Mouse (Mus musculus) neural tube, embryonic 15.5 days (tissue): Measurements from ENCODE around the gene Retreg3. TPM values are rescaled to one million over a fixed set of nuclear protein-coding genes. Genes with fewer than 3 reads are reported as not detected.

Experiments
- ATAC-seq: fragments of 200-750 bp; cut with Nextera tagmentation; 2 replicates; pipeline ENCODE4 v1.8.0; 2017; ENCODE audit warnings: mild to moderate bottlenecking, moderate TSS enrichment, moderate library complexity; ENCODE audit not compliant: low FRiP score
- H3K27ac ChIP-seq: fragments of 300-500 bp; sonication (generic); replicated peaks from 2 replicates; pipeline ENCODE4 v1.5.1; 2015; ENCODE audit warnings: mild to moderate bottlenecking, inconsistent platforms
- H3K27me3 ChIP-seq: fragments of 300-500 bp; sonication (generic); replicated peaks from 2 replicates; pipeline ENCODE4 v1.6.1; 2015; ENCODE audit warnings: inconsistent platforms
- H3K36me3 ChIP-seq: fragments of 300-500 bp; sonication (generic); 2 replicates; pipeline ENCODE4 v1.6.1; 2015; ENCODE audit warnings: inconsistent platforms
- H3K4me1 ChIP-seq: fragments of 300-500 bp; sonication (generic); 2 replicates; pipeline ENCODE4 v1.6.1; 2015; ENCODE audit warnings: inconsistent platforms
- H3K4me2 ChIP-seq: fragments of 300-500 bp; sonication (generic); 2 replicates; pipeline ENCODE4 v1.6.1; 2015; ENCODE audit warnings: inconsistent platforms, mild to moderate bottlenecking, moderate library complexity
- H3K4me3 ChIP-seq: fragments of 300-500 bp; sonication (generic); replicated peaks from 2 replicates; pipeline ENCODE4 v1.5.1; 2015; ENCODE audit warnings: mild to moderate bottlenecking, inconsistent platforms
- H3K9ac ChIP-seq: fragments of 300-500 bp; sonication (generic); replicated peaks from 2 replicates; pipeline ENCODE4 v1.6.1; 2015; ENCODE audit warnings: mild to moderate bottlenecking, inconsistent platforms
- H3K9me3 ChIP-seq: fragments of 300-500 bp; sonication (generic); replicated peaks from 2 replicates; pipeline ENCODE4 v1.6.1; 2016; ENCODE audit warnings: inconsistent platforms
- WGBS: fragments of 180-500 bp; shearing (Covaris S2); methylation state at CpG from one replicate; pipeline ENCODE4 v1.1.7; 2015; ENCODE audit warnings: mixed read lengths; 5-methylcytosine and 5-hydroxymethylcytosine counted together
- polyA plus RNA-seq: library from polyadenylated mRNA; unstranded; fragments of >200 nt; fragmentation: Nextera tagmentation; extraction: Ambion mirVana; gene quantifications from 2 replicates; pipeline ENCODE4 v1.2.1, GENCODE M21; 2015

The Retreg3 gene
- polyA plus RNA-seq, 1 experiment from 2014 or later: 26.0 TPM

- no peak for ATAC-seq
Observed at GRCm38 (mm10) chr11:101110708-101111107, 9.0 kb downstream of the Retreg3 start.

GRCm38 (mm10) chr11:101109351-101109750, 10.3 kb downstream of the Retreg3 start:
- Histone ChIP-seq H3K9ac (no peak overlapping the region), H3K4me3 (no peak overlapping the region), H3K9me3 (no peaks in the 10 kb centered on the region), H3K36me3 (peaks cover 4% of the 10 kb centered on the region), H3K4me2 (no peak overlapping the region), H3K27ac (no peak overlapping the region), H3K4me1 (peaks cover 4% of the 10 kb centered on the region; the same call in 1 of the 2 replicates), H3K27me3 (no peaks in the 10 kb centered on the region)
- ATAC-seq: no peak
- WGBS: 58% methylated on average over 4 of the region's 4 CpGs

More at GRCm38 (mm10) chr11:101110708-101111107, 9.0 kb downstream of the Retreg3 start:
- Histone ChIP-seq H3K36me3 (no peaks in the 10 kb centered on the region; the same call in 1 of the 2 replicates), H3K27me3 (no peaks in the 10 kb centered on the region), H3K27ac (no peak overlapping the region), H3K4me2 (no peak overlapping the region), H3K9me3 (no peaks in the 10 kb centered on the region), H3K4me1 (peaks cover 18% of the 10 kb centered on the region), H3K4me3 (no peak overlapping the region), H3K9ac (no peak overlapping the region)
- WGBS: 62% methylated on average over 5 of the region's 5 CpGs

DNA sequence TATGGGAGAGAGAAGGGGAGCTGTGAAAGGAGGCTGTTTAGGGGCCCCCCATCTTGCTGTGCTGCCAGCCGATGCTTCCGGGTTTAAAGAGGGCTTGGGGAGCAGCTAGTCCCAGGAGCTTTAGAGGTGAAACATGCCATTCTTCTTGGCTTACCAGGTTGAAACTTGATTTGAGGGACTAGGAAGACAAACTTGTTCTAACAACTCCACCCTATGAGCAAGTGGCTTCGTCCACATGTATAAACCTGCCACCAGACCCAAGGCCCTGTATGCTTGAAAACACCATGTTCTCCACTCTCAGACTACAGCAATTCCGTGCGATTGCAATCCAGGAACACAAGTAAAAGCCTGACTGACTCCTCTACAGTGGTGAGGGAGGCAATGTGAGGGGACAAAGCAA, 16.7 kb downstream of the Retreg3 start:
- Histone ChIP-seq H3K4me3 (no peak overlapping the region), H3K9me3 (no peaks in the 10 kb centered on the region), H3K4me2 (no peak overlapping the region), H3K36me3 (peaks cover 58% of the 10 kb centered on the region), H3K27ac (no peak overlapping the region), H3K27me3 (no peaks in the 10 kb centered on the region), H3K4me1 (no peaks in the 10 kb centered on the region), H3K9ac (no peak overlapping the region)
- WGBS: 88% methylated on average over 5 of the region's 5 CpGs
- ATAC-seq: no peak

DNA sequence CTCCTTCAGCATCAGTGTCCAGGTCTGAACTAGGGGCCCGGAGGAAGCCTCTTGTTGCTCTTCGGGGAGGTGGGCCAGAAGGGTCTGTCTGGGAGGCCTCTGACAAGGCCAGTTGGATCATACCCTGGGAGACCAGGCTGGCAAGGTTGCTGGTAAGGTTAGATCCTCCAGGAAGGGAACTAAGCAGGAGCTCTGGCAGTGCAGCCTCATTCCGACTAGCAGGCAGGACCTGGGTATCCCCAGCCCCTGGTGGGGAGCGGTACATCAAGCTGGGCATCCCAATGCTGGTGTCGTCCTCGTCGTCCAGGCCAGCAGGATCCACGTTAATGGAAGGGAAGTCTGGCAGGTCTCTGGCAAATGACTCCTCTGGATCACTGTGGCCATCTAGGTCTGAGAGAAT, 21.5 kb downstream of the Retreg3 start:
- Histone ChIP-seq H3K4me2 (no peak overlapping the region), H3K4me3 (no peak overlapping the region), H3K27ac (no peak overlapping the region), H3K9me3 (no peaks in the 10 kb centered on the region), H3K27me3 (no peaks in the 10 kb centered on the region), H3K36me3 (peaks cover 68% of the 10 kb centered on the region), H3K4me1 (peaks cover 23% of the 10 kb centered on the region), H3K9ac (no peak overlapping the region)
- no peak for ATAC-seq
- 92% methylated on average over 8 of the region's 8 CpGs for WGBS

GRCm38 (mm10) chr11:101095314-101096024, 24.2 kb downstream of the Retreg3 start, which contains the start of gene Psmc3ip:
Gene Psmc3ip, minus strand, starts transcription at chr11:101095436.
- peak; percentile 95 for ATAC-seq
- Histone ChIP-seq H3K36me3 (peaks cover 71% of the 10 kb centered on the region), H3K4me3 (peak within 1 kb of the TSS; percentile 81), H3K4me2 (peak within 1 kb of the TSS; percentile 90), H3K27me3 (no peaks in the 10 kb centered on the region), H3K9ac (peak within 1 kb of the TSS; percentile 80), H3K9me3 (no peaks in the 10 kb centered on the region), H3K4me1 (peaks cover 23% of the 10 kb centered on the region), H3K27ac (peak within 1 kb of the TSS; percentile 95)
- WGBS: under 1% methylated on average over 43 of the region's 43 CpGs

GRCm38 (mm10) chr11:101094930-101095313, 24.8 kb downstream of the Retreg3 start:
- Histone ChIP-seq H3K27ac (peak overlapping the region; percentile 95), H3K4me3 (peak overlapping the region; percentile 81)
- whole genome bisulfite sequencing: 0% methylated on average over 18 of the region's 18 CpGs

GRCm38 (mm10) chr11:101089931-101090330, 29.8 kb downstream of the Retreg3 start:
- 86% methylated on average over 1 of the region's 1 CpGs for WGBS
- H3K9me3 ChIP-seq: no peaks in the 10 kb centered on the region
- no peak overlapping the region for H3K9ac ChIP-seq
- H3K27ac ChIP-seq: no peak overlapping the region
- H3K4me2 ChIP-seq: no peak overlapping the region
- H3K36me3 ChIP-seq: peaks cover 50% of the 10 kb centered on the region
- H3K27me3 ChIP-seq: no peaks in the 10 kb centered on the region
- ATAC-seq: no peak
- no peak overlapping the region for H3K4me3 ChIP-seq
- peaks cover 44% of the 10 kb centered on the region for H3K4me1 ChIP-seq

More at GRCm38 (mm10) chr11:101094930-101095313, 24.8 kb downstream of the Retreg3 start:
- H3K4me1 ChIP-seq: peaks cover 23% of the 10 kb centered on the region
- no peaks in the 10 kb centered on the region for H3K9me3 ChIP-seq
- 0 out of 2 replicates have a peak, but pooled peaks have one; percentile 29 for ATAC-seq
- no peaks in the 10 kb centered on the region for H3K27me3 ChIP-seq
- peak overlapping the region; percentile 90 for H3K4me2 ChIP-seq
- peaks cover 71% of the 10 kb centered on the region for H3K36me3 ChIP-seq
- H3K9ac ChIP-seq: peak overlapping the region; percentile 47

GRCm38 (mm10) chr11:101087682-101088055, 32.0 kb downstream of the Retreg3 start:
- peak overlapping the region; percentile 78 for H3K9ac ChIP-seq
- no peaks in the 10 kb centered on the region for H3K27me3 ChIP-seq
- H3K36me3 ChIP-seq: peaks cover 39% of the 10 kb centered on the region
- ATAC-seq: no peak
- no peaks in the 10 kb centered on the region for H3K9me3 ChIP-seq
- H3K27ac ChIP-seq: peak overlapping the region; percentile 91
- peak overlapping the region; percentile 89 for H3K4me2 ChIP-seq
- H3K4me1 ChIP-seq: peaks cover 47% of the 10 kb centered on the region
- H3K4me3 ChIP-seq: peak overlapping the region; percentile 75
- WGBS: 8% methylated on average over 8 of the region's 8 CpGs

- Histone ChIP-seq H3K4me2 (peak within 1 kb of the TSS; percentile 89), H3K9ac (peak within 1 kb of the TSS; percentile 78)
- under 1% methylated on average over 52 of the region's 52 CpGs for WGBS
Observed at GRCm38 (mm10) chr11:101086756-101087681, 32.7 kb downstream of the Retreg3 start, which contains the start of gene Mlx. Gene Mlx, plus strand, starts transcription at chr11:101087277.

GRCm38 (mm10) chr11:101086323-101086674, 33.4 kb downstream of the Retreg3 start:
- peaks cover 56% of the 10 kb centered on the region for H3K4me1 ChIP-seq

More at GRCm38 (mm10) chr11:101086756-101087681, 32.7 kb downstream of the Retreg3 start, which contains the start of gene Mlx:
- Histone ChIP-seq H3K4me3 (peak within 1 kb of the TSS; percentile 75), H3K27me3 (no peaks in the 10 kb centered on the region), H3K9me3 (no peaks in the 10 kb centered on the region), H3K36me3 (peaks cover 33% of the 10 kb centered on the region), H3K27ac (peak within 1 kb of the TSS; percentile 91), H3K4me1 (peaks cover 49% of the 10 kb centered on the region)
- ATAC-seq: peak; percentile 87

DNA sequence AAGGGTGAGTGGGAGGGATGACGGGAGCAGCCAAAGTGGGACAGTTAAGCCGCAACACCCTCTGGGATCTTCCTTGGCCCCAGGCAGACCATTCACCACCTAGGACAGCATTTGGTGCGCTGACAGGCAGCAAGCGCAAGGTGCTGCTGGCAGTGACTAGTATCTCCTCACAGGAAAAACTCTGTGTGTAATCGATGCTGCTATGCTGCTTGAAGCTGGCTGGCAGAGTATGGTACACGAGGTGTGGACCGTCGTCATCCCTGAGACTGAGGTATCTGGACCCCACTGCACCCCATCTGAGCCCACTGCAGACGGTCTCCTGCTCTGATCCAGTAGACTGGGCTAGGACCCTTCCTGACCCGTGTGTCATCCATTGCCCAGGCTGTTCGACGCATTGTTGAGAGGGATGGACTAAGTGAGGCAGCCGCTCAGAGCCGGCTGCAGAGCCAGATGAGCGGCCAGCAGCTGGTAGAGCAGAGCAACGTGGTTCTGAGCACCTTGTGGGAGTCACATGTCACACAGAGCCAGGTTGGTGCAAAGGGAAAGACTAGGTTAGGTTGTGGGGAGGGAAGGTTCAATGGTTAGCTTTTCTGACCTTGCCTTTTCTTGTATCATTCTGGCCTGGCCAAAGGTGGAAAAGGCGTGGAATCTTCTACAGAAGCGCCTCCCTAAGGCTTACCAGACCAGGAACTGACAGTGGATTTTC, 33.9 kb downstream of the Retreg3 start:
- Histone ChIP-seq H3K27ac (peak overlapping the region; percentile 91), H3K9me3 (no peaks in the 10 kb centered on the region), H3K9ac (peak overlapping the region; percentile 78), H3K4me3 (0 out of 2 replicates have a peak overlapping the region, but pooled peaks have one; percentile 75), H3K36me3 (peaks cover 20% of the 10 kb centered on the region), H3K4me2 (peak overlapping the region; percentile 89), H3K4me1 (peaks cover 59% of the 10 kb centered on the region), H3K27me3 (no peaks in the 10 kb centered on the region)
- 92% methylated on average over 18 of the region's 18 CpGs for WGBS
- ATAC-seq: no peak

More at GRCm38 (mm10) chr11:101086323-101086674, 33.4 kb downstream of the Retreg3 start:
- Histone ChIP-seq H3K36me3 (peaks cover 25% of the 10 kb centered on the region), H3K4me2 (peak overlapping the region; percentile 89), H3K9ac (peak overlapping the region; percentile 78), H3K27me3 (no peaks in the 10 kb centered on the region), H3K27ac (peak overlapping the region; percentile 91), H3K9me3 (no peaks in the 10 kb centered on the region), H3K4me3 (peak overlapping the region; percentile 75)
- no peak for ATAC-seq
- 82% methylated on average over 6 of the region's 6 CpGs for WGBS
